Mouse (Mus musculus): ENCODE results near the gene 2900026A02Rik. TPM values are rescaled to one million over a fixed set of nuclear protein-coding genes. Genes with fewer than 3 reads are reported as not detected.
A peak's percentile ranks its signal among the peaks of the same experiment; 100 is the strongest.

Gene 2900026A02Rik
- total RNA-seq, 1 experiment = 12.3 TPM

- Histone ChIP-seq H3K4me1 (ENCODE audit: control insufficient read depth in 2 of 2, insufficient read depth in 2 of 2, low read length in 2 of 2, poor library complexity in 1 of 2) (peaks cover 2 to 16% of the 10 kb centered on the region in 2 experiments; a peak in 2 of 4 replicates), H3K9ac (ENCODE audit: insufficient read depth, low read depth, low read length, poor library complexity, severe bottlenecking) (peak overlapping the region; percentile 27; the same call in 1 of the 2 replicates), H3K4me3 (ENCODE audit: insufficient read depth in 1 of 2, low read depth in 1 of 2, low read length in 2 of 2, poor library complexity in 1 of 2, severe bottlenecking in 1 of 2) (peak overlapping the region; percentile 10 to 23), H3K27ac (ENCODE audit: insufficient read depth, low read depth, low read length, poor library complexity, severe bottlenecking) (no peak overlapping the region; the same call in 1 of the 2 replicates), H3K9me3 (ENCODE audit: control insufficient read depth, insufficient read depth, low read depth, low read length) (no peaks in the 10 kb centered on the region), H3K36me3 (ENCODE audit: control insufficient read depth, insufficient read depth, low read length, poor library complexity, severe bottlenecking) (no peaks in the 10 kb centered on the region)
- no peak for DNase-seq (ENCODE audit: low read depth, low spot score)
- TF ChIP-seq CHD2 (IDR thresholded peaks at IDR 0.05; ENCODE audit: low read depth, low read length) = peak; percentile 83
- TF ChIP-seq ZC3H11A (IDR thresholded peaks at IDR 0.05; ENCODE audit: borderline replicate concordance, low read depth, low read length) = no peak
- in situ Hi-C loops (cut with MboI; ENCODE audit: low sequenced_read_pairs in 2 of 2, unreplicated experiment in 2 of 2) = no loop called here
Measured at GRCm38 (mm10) chr5:113225686-113226435, 4.8 kb upstream of the 2900026A02Rik start.

GRCm38 (mm10) chr5:113225271-113225670 is 4.2 kb upstream of the 2900026A02Rik start:
- Histone ChIP-seq H3K4me3 (ENCODE audit: insufficient read depth in 1 of 2, low read depth in 1 of 2, low read length in 2 of 2, poor library complexity in 1 of 2, severe bottlenecking in 1 of 2) (peak overlapping the region; percentile 5 to 10; a peak in 1 of 4 replicates), H3K4me1 (ENCODE audit: control insufficient read depth in 2 of 2, insufficient read depth in 2 of 2, low read length in 2 of 2, poor library complexity in 1 of 2) (peaks cover 2 to 13% of the 10 kb centered on the region in 2 experiments; a peak in 2 of 4 replicates), H3K9ac (ENCODE audit: insufficient read depth, low read depth, low read length, poor library complexity, severe bottlenecking) (no peak overlapping the region), H3K36me3 (ENCODE audit: control insufficient read depth, insufficient read depth, low read length, poor library complexity, severe bottlenecking) (no peaks in the 10 kb centered on the region), H3K27ac (ENCODE audit: insufficient read depth, low read depth, low read length, poor library complexity, severe bottlenecking) (no peak overlapping the region), H3K9me3 (ENCODE audit: control insufficient read depth, insufficient read depth, low read depth, low read length) (no peaks in the 10 kb centered on the region)
- DNase-seq (ENCODE audit: low read depth, low spot score) = no peak
- in situ Hi-C loops (cut with MboI; ENCODE audit: low sequenced_read_pairs in 2 of 2, unreplicated experiment in 2 of 2) = no loop called here
- TF ChIP-seq ZNF384 (IDR thresholded peaks at IDR 0.05; ENCODE audit: low read depth, low read length) (no peak), ZC3H11A (IDR thresholded peaks at IDR 0.05; ENCODE audit: borderline replicate concordance, low read depth, low read length) (no peak), HCFC1 (IDR thresholded peaks at IDR 0.05; ENCODE audit: borderline replicate concordance, insufficient read depth, low read length) (no peak), MAFK (IDR thresholded peaks at IDR 0.05; ENCODE audit: insufficient read depth, low read depth, low read length) (no peak), CHD2 (IDR thresholded peaks at IDR 0.05; ENCODE audit: low read depth, low read length) (no peak)

- in situ Hi-C loops (cut with MboI; ENCODE audit: low sequenced_read_pairs in 2 of 2, unreplicated experiment in 2 of 2) = no loop called here
- Histone ChIP-seq H3K36me3 (ENCODE audit: control insufficient read depth, insufficient read depth, low read length, poor library complexity, severe bottlenecking) (no peaks in the 10 kb centered on the region), H3K4me1 (ENCODE audit: control insufficient read depth in 2 of 2, insufficient read depth in 2 of 2, low read length in 2 of 2, poor library complexity in 1 of 2) (peaks cover 2 to 13% of the 10 kb centered on the region in 2 experiments; a peak in 2 of 4 replicates), H3K9me3 (ENCODE audit: control insufficient read depth, insufficient read depth, low read depth, low read length) (no peaks in the 10 kb centered on the region), H3K27ac (ENCODE audit: insufficient read depth, low read depth, low read length, poor library complexity, severe bottlenecking) (no peak overlapping the region), H3K4me3 (ENCODE audit: insufficient read depth in 1 of 2, low read depth in 1 of 2, low read length in 2 of 2, poor library complexity in 1 of 2, severe bottlenecking in 1 of 2) (peak overlapping the region in 1 of 2 experiments; percentile 18; a peak in 1 of 4 replicates), H3K9ac (ENCODE audit: insufficient read depth, low read depth, low read length, poor library complexity, severe bottlenecking) (peak overlapping the region; percentile 34; the same call in 1 of the 2 replicates)
- TF ChIP-seq CHD2 (IDR thresholded peaks at IDR 0.05; ENCODE audit: low read depth, low read length) (no peak), HCFC1 (IDR thresholded peaks at IDR 0.05; ENCODE audit: borderline replicate concordance, insufficient read depth, low read length) (peak; percentile 86)
- DNase-seq (ENCODE audit: low read depth, low spot score) = no peak
Measured at GRCm38 (mm10) chr5:113223888-113224287, 2.9 kb upstream of the 2900026A02Rik start.

- TF ChIP-seq HCFC1 (IDR thresholded peaks at IDR 0.05; ENCODE audit: borderline replicate concordance, insufficient read depth, low read length) (0 out of 2 replicates have a peak, but pooled peaks have one; percentile 20), CHD2 (IDR thresholded peaks at IDR 0.05; ENCODE audit: low read depth, low read length) (no peak), MAFK (IDR thresholded peaks at IDR 0.05; ENCODE audit: insufficient read depth, low read depth, low read length) (no peak)
- Histone ChIP-seq H3K9ac (ENCODE audit: insufficient read depth, low read depth, low read length, poor library complexity, severe bottlenecking) (peak overlapping the region; percentile 79), H3K4me1 (ENCODE audit: control insufficient read depth in 2 of 2, insufficient read depth in 2 of 2, low read length in 2 of 2, poor library complexity in 1 of 2) (peaks cover 0 to 8% of the 10 kb centered on the region in 2 experiments; a peak in 2 of 4 replicates), H3K4me3 (ENCODE audit: insufficient read depth in 1 of 2, low read depth in 1 of 2, low read length in 2 of 2, poor library complexity in 1 of 2, severe bottlenecking in 1 of 2) (peak overlapping the region; percentile 63 to 91), H3K9me3 (ENCODE audit: control insufficient read depth, insufficient read depth, low read depth, low read length) (no peaks in the 10 kb centered on the region), H3K27ac (ENCODE audit: insufficient read depth, low read depth, low read length, poor library complexity, severe bottlenecking) (no peak overlapping the region), H3K36me3 (ENCODE audit: control insufficient read depth, insufficient read depth, low read length, poor library complexity, severe bottlenecking) (no peaks in the 10 kb centered on the region)
- in situ Hi-C loops (cut with MboI; ENCODE audit: low sequenced_read_pairs in 2 of 2, unreplicated experiment in 2 of 2) = no loop called here
- DNase-seq (ENCODE audit: low read depth, low spot score) = no peak
Measured at GRCm38 (mm10) chr5:113220383-113221146, 471 bp downstream of the 2900026A02Rik start.

All from ES-E14 (cell line).